Mouse (Mus musculus) midbrain, embryonic 16.5 days (tissue): ENCODE measurements around the gene Cad. TPM values are rescaled to one million over a fixed set of nuclear protein-coding genes. Genes with fewer than 3 reads are reported as not detected.

Experiments used
- ATAC-seq: fragments of 200-750 bp; cut with Nextera tagmentation; 2 replicates; pipeline ENCODE4 v1.8.0; 2017; ENCODE audit warnings: moderate TSS enrichment
- H3K27ac ChIP-seq: fragments of 300-500 bp; sonication (generic); 2 replicates; pipeline ENCODE4 v1.5.1; 2014; ENCODE audit warnings: mild to moderate bottlenecking, low read length, mixed read lengths
- H3K27me3 ChIP-seq: fragments of 300-500 bp; sonication (generic); 2 replicates; pipeline ENCODE4 v1.6.1; 2014; ENCODE audit warnings: low read depth, low read length, mixed read lengths; ENCODE audit not compliant: control insufficient read depth, insufficient read depth
- H3K36me3 ChIP-seq: fragments of 300-500 bp; sonication (generic); 2 replicates; pipeline ENCODE4 v1.6.1; 2014; ENCODE audit warnings: mild to moderate bottlenecking, low read length, moderate library complexity, mixed read lengths; ENCODE audit not compliant: control insufficient read depth, insufficient read depth
- H3K4me1 ChIP-seq: fragments of 300-500 bp; sonication (generic); 2 replicates; pipeline ENCODE4 v1.6.1; 2014; ENCODE audit warnings: mild to moderate bottlenecking, low read length, mixed read lengths; ENCODE audit not compliant: control insufficient read depth, insufficient read depth
- H3K4me2 ChIP-seq: fragments of 300-500 bp; sonication (generic); 2 replicates; pipeline ENCODE4 v1.6.1; 2014; ENCODE audit warnings: mild to moderate bottlenecking, low read length, mixed read lengths
- H3K4me3 ChIP-seq: fragments of 300-500 bp; sonication (generic); 2 replicates; pipeline ENCODE4 v1.5.1; 2014; ENCODE audit warnings: low read depth, mild to moderate bottlenecking, low read length, moderate library complexity, mixed read lengths
- H3K9ac ChIP-seq: fragments of 300-500 bp; sonication (generic); 2 replicates; pipeline ENCODE4 v1.6.1; 2014; ENCODE audit warnings: low read depth, low read length, mixed read lengths
- H3K9me3 ChIP-seq: fragments of 300-500 bp; sonication (generic); replicated peaks from 2 replicates; pipeline ENCODE4 v1.6.1; 2014; ENCODE audit warnings: mild to moderate bottlenecking, low read length, mixed read lengths; ENCODE audit not compliant: control insufficient read depth, poor library complexity, severe bottlenecking
- WGBS: fragments of 180-500 bp; shearing (Covaris S2); extraction: QIAGEN DNeasy Blood & Tissue Kit; methylation state at CpG from one replicate; pipeline ENCODE4 v1.1.7; 2014; 5-methylcytosine and 5-hydroxymethylcytosine counted together
- polyA plus RNA-seq: library from polyadenylated mRNA; unstranded; fragments of >200 nt; fragmentation: Nextera tagmentation; extraction: Ambion mirVana; gene quantifications from 2 replicates; pipeline ENCODE4 v1.2.1, GENCODE M21; 2015

Gene Cad
- polyA plus RNA-seq, 1 experiment from 2014 or later = 14.8 TPM

DNA sequence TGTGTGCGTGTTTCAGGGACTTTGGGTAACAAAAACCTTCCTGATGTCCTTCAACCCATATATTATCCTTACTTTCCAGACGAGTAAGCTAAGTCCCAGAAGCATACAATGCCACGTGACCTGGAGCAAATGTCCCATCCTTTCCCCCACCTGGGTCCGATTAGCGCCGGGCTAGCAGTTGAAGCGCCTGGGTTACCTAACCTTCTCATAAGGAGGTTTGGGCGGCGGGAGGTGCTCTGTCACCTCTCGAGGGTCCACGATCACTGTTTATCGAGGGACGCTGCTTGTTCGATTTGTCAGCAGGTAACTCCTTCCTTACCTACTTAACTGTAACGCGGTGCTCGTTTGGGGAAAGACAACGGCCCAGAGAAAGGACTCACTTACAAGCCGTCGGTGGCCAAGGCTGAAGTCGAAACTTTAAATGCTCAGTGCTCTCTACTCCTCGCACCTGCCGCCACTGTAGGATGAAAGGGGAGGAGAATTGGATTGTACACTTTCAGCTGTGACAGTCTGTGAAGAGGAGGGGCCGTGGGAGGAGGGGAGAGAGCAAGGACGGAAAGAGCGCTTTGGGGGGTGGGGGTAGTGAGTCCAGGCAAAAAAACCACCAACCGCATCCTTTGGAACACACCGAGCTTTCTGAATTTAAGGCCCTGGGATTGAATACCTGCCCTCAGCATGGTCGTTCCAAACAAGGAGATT is 39.7 kb downstream of the Cad start:
- no peak for ATAC-seq
- no peak overlapping the region for H3K9ac ChIP-seq
- WGBS = 2% methylated on average over 29 of the region's 29 CpGs

DNA sequence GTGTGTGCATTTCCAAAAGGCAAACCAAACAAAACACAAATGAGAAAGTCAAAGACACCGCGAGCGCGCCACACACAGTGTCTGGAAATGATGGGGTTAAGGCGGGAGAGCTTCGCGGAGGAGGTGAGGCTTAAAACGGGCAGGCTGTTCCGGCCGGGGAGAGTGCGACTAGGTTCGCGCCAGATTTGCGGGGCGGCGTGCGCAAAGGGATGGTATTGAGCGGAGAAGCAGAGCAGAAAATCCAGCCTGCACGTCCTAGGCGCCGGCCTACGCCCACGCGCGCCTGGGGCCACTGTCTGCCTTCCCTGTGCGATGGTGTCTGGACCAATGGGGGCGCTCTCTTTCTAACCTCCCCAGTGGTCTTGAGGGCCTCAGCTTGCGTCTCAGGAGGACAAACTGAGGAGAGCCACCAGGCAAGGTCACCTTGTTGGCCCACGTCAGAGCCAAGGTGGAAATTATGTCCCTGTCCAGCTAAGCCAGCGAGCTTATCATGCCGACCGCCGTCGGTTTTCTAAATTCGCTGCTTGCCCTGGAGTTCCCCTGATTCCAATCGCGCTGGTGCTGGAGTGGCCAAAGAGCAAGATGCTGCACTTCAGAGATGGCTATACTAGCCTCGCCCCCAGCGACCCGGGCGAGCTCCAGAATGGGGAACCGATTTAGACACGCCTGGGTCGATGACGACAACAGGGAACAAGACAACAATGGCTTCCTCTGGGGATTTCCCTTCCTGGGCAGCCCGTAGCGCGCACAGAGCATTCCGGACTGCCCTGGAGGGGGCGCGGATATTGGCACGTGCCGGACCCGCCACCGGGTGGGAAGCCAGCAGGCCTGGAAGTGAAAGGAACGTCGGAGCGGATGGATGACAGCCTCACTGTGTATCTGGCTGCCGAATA is 40.5 kb downstream of the Cad start:
- Histone ChIP-seq H3K9me3 (no peaks in the 10 kb centered on the region), H3K4me3 (peak overlapping the region; percentile 26), H3K36me3 (no peaks in the 10 kb centered on the region), H3K27ac (no peak overlapping the region), H3K4me2 (peak overlapping the region; percentile 60), H3K4me1 (peaks cover 29% of the 10 kb centered on the region), H3K27me3 (peaks cover 59% of the 10 kb centered on the region), H3K9ac (0 out of 2 replicates have a peak overlapping the region, but pooled peaks have one; percentile 6)
- ATAC-seq = no peak
- under 1% methylated on average over 59 of the region's 59 CpGs for WGBS

More for the DNA sequence above, 39.7 kb downstream of the Cad start:
- peaks cover 29% of the 10 kb centered on the region for H3K4me1 ChIP-seq
- H3K27me3 ChIP-seq = peaks cover 61% of the 10 kb centered on the region
- H3K4me2 ChIP-seq = peak overlapping the region; percentile 60
- peak overlapping the region; percentile 26; the same call in 1 of the 2 replicates for H3K4me3 ChIP-seq
- no peak overlapping the region for H3K27ac ChIP-seq
- H3K9me3 ChIP-seq = no peaks in the 10 kb centered on the region
- no peaks in the 10 kb centered on the region for H3K36me3 ChIP-seq

DNA sequence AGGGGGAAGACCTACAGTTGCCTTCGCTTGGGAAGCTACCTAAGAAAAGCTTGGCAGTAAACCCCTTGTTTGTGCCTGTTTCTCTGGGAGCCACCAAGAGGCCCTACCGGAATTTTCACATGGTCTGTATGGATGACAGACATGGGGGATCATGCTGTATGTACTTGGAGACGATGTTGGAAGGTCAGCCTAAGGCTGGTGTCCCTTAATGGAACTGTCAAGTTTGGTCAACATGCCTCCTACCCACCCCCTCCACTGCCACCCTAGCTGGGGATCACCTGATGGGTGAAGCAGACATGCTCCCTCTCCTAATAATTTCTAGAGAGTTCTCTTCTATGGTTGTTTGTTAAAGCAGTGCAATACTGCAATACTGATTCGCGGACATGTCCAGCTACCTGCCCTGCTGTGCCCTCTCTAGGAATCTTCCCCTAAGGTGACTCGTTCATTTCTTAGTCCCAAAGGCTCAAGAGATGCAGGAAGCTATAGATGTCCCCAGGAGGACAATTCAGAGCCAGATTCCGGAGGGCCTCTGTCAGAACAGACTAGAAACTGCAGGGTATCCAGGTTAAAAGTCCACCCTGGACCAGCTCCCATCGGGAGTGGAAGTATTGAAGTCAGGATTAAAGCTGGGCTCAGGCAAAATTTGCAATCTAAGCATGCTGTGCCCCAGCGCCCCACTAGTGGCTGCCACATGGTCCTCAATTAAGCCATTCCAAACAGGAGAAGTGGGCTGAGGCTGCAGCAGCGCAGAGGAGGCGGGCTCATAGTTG is 41.3 kb downstream of the Cad start:
- Histone ChIP-seq H3K4me2 (no peak overlapping the region), H3K9ac (no peak overlapping the region), H3K9me3 (no peaks in the 10 kb centered on the region), H3K4me3 (no peak overlapping the region), H3K27me3 (peaks cover 51% of the 10 kb centered on the region), H3K4me1 (peaks cover 29% of the 10 kb centered on the region), H3K27ac (no peak overlapping the region), H3K36me3 (no peaks in the 10 kb centered on the region)
- WGBS = 18% methylated on average over 11 of the region's 11 CpGs
- ATAC-seq = no peak

- no peak within 1 kb of the TSS for H3K9ac ChIP-seq
- H3K4me2 ChIP-seq = no peak within 1 kb of the TSS
- H3K4me3 ChIP-seq = no peak within 1 kb of the TSS
- no peak within 1 kb of the TSS for H3K27ac ChIP-seq
- WGBS = 85% methylated on average over 9 of the region's 9 CpGs
- no peaks in the 10 kb centered on the region for H3K27me3 ChIP-seq
- no peak for ATAC-seq
- H3K36me3 ChIP-seq = no peaks in the 10 kb centered on the region
- no peaks in the 10 kb centered on the region for H3K9me3 ChIP-seq
- H3K4me1 ChIP-seq = no peaks in the 10 kb centered on the region
These were observed 51.3 kb downstream of the Cad start, which contains the start of gene Dnajc5g for GRCm38 (mm10) chr5:31105814-31106335. Dnajc5g (plus strand) TSS chr5:31106285.

GRCm38 (mm10) chr5:31108000-31108490 is 53.5 kb downstream of the Cad start, which contains the start of gene Slc30a3:
Slc30a3 (minus strand) TSS chr5:31108237.
- Histone ChIP-seq H3K36me3 (no peaks in the 10 kb centered on the region), H3K27ac (no peak within 1 kb of the TSS), H3K4me1 (no peaks in the 10 kb centered on the region), H3K27me3 (no peaks in the 10 kb centered on the region), H3K4me2 (no peak within 1 kb of the TSS), H3K9ac (no peak within 1 kb of the TSS), H3K9me3 (no peaks in the 10 kb centered on the region), H3K4me3 (no peak within 1 kb of the TSS)
- 95% methylated on average over 18 of the region's 18 CpGs for WGBS
- ATAC-seq = no peak

DNA sequence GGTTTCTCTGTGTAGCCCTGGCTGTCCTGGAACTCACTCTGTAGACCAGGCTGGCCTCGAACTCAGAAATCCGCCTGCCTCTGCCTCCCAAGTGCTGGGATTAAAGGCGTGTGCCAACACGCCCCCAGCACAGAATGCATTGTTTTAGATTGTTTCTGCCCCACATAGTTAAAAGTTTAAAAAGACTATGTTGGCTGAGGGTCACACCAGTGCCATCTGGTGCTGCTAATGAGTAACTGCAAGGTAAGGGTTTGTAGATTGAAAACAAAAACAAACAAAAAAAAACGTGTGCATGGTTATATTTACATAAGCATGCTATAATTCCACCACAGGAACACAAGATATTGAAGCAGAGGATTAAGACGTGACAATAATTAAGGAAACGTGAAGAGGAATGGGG is 56.2 kb downstream of the Cad start:
- H3K4me1 ChIP-seq = no peaks in the 10 kb centered on the region
- no peak overlapping the region for H3K4me3 ChIP-seq
- H3K9ac ChIP-seq = no peak overlapping the region
- H3K36me3 ChIP-seq = no peaks in the 10 kb centered on the region
- no peaks in the 10 kb centered on the region for H3K9me3 ChIP-seq
- H3K27me3 ChIP-seq = no peaks in the 10 kb centered on the region
- WGBS = 35% methylated on average over 7 of the region's 7 CpGs
- no peak overlapping the region for H3K27ac ChIP-seq
- H3K4me2 ChIP-seq = no peak overlapping the region
- no peak for ATAC-seq

GRCm38 (mm10) chr5:31116354-31116753 is 61.8 kb downstream of the Cad start, which contains the start of gene Trim54:
Trim54 (plus strand) TSS chr5:31116712.
- Histone ChIP-seq H3K36me3 (no peaks in the 10 kb centered on the region), H3K4me1 (no peaks in the 10 kb centered on the region), H3K27me3 (no peaks in the 10 kb centered on the region), H3K27ac (no peak within 1 kb of the TSS), H3K4me3 (no peak within 1 kb of the TSS), H3K4me2 (no peak within 1 kb of the TSS), H3K9me3 (no peaks in the 10 kb centered on the region), H3K9ac (no peak within 1 kb of the TSS)
- no peak for ATAC-seq
- WGBS = 53% methylated on average over 3 of the region's 3 CpGs

DNA sequence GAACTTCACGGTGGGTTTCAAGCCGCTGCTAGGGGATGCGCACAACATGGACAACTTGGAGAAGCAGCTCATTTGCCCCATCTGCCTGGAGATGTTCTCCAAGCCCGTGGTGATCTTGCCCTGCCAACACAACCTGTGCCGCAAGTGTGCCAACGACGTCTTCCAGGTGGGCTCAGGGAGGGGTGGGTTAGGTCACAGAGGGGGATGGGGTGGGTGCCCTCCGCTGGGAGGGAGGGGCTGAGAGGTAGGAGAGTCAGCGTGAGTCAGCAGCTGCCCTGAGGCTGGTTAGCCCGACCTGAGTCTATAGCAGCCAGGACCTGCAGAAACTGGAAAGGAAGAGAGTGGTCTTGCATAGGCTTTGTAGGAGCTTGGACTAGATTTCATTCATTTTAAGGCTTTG is 62.3 kb downstream of the Cad start:
- H3K9ac ChIP-seq = no peak overlapping the region
- H3K9me3 ChIP-seq = no peaks in the 10 kb centered on the region
- 31% methylated on average over 10 of the region's 10 CpGs for WGBS
- no peak for ATAC-seq
- H3K4me2 ChIP-seq = no peak overlapping the region
- no peak overlapping the region for H3K4me3 ChIP-seq
- H3K27ac ChIP-seq = no peak overlapping the region
- no peaks in the 10 kb centered on the region for H3K27me3 ChIP-seq
- no peaks in the 10 kb centered on the region for H3K4me1 ChIP-seq
- no peaks in the 10 kb centered on the region for H3K36me3 ChIP-seq
